Mouse (Mus musculus): ENCODE results near the gene Sorl1. TPM values are rescaled to one million over a fixed set of nuclear protein-coding genes. Genes with fewer than 3 reads are reported as not detected.

Sorl1 gene
- total and polyA plus RNA-seq, 3 experiments = 2.5 to 12.3 (median 6.3) TPM

- in situ Hi-C loops (cut with MboI; ENCODE audit: low pct_ligation_motif_present, low pct_unique_long_range_greater_than_20kb, low sequenced_read_pairs) = no loop called here
- Histone ChIP-seq H3K9ac (ENCODE audit: insufficient read depth, low read depth) (no peak overlapping the region), H3K4me3 (replicated peaks in 1 of 3; ENCODE audit: low read depth in 2 of 3, low read length in 2 of 3, poor library complexity in 1 of 3) (no peak overlapping the region), H3K36me3 (replicated peaks in 1 of 2; ENCODE audit: control insufficient read depth in 1 of 2, insufficient read depth in 1 of 2, low read length in 1 of 2) (peaks cover 0 to 40% of the 10 kb centered on the region in 2 experiments), H3K9me3 (replicated peaks; ENCODE audit: low read length) (no peaks in the 10 kb centered on the region), H3K79me2 (replicated peaks; ENCODE audit: control insufficient read depth, extremely low read depth, insufficient read depth, poor library complexity, severe bottlenecking) (no peaks in the 10 kb centered on the region), H3K4me1 (ENCODE audit: control insufficient read depth in 1 of 2, insufficient read depth in 2 of 2) (peaks cover 0 to 39% of the 10 kb centered on the region in 2 experiments; a peak in 2 of 4 replicates), H3K27ac (ENCODE audit: insufficient read depth, low read depth) (no peak overlapping the region), H3K27me3 (replicated peaks) (no peaks in the 10 kb centered on the region), H3K4me2 (ENCODE audit: insufficient read depth, low read depth, poor library complexity, severe bottlenecking) (no peak overlapping the region)
- no peak for TF ChIP-seq NELFE (IDR thresholded peaks at IDR 0.05; ENCODE audit: low read depth, low read length)
- no peak for TF ChIP-seq BHLHE40 (IDR thresholded peaks at IDR 0.05; ENCODE audit: low read depth, low read length)
- no peak for TF ChIP-seq TBP (conservative IDR thresholded peaks at IDR 0.05; ENCODE audit: low read depth, low read length)
- no peak for TF ChIP-seq ZNF384 (IDR thresholded peaks at IDR 0.05; ENCODE audit: low read depth, low read length)
- no peak for TF ChIP-seq CTCF (conservative IDR thresholded peaks at IDR 0.05 in 1 of 2, IDR thresholded peaks at IDR 0.05 in 1 of 2; ENCODE audit: low read depth in 2 of 2, low read length in 2 of 2)
- no peak for TF ChIP-seq ELF1 (IDR thresholded peaks at IDR 0.05; ENCODE audit: low read depth, low read length)
- TF ChIP-seq KAT2A (IDR thresholded peaks at IDR 0.05; ENCODE audit: insufficient replicate concordance, low read length) = no peak
- TF ChIP-seq JUN (IDR thresholded peaks at IDR 0.05; ENCODE audit: insufficient read depth, low read depth, low read length) = no peak
- TF ChIP-seq CHD2 (IDR thresholded peaks at IDR 0.05; ENCODE audit: low read length) = no peak
- no peak for TF ChIP-seq MAZ (IDR thresholded peaks at IDR 0.05; ENCODE audit: low read depth, low read length)
- TF ChIP-seq GABPA (IDR thresholded peaks at IDR 0.05; ENCODE audit: insufficient replicate concordance, low read depth, low read length) = no peak
- no peak for TF ChIP-seq CHD1 (IDR thresholded peaks at IDR 0.05; ENCODE audit: low read depth, low read length)
- TF ChIP-seq ZKSCAN1 (IDR thresholded peaks at IDR 0.05; ENCODE audit: borderline replicate concordance, low read depth, low read length) = no peak
- TF ChIP-seq SIN3A (IDR thresholded peaks at IDR 0.05; ENCODE audit: low read length) = no peak
- TF ChIP-seq IRF4 (IDR thresholded peaks at IDR 0.05; ENCODE audit: low read depth, low read length) = no peak
- TF ChIP-seq USF2 (conservative IDR thresholded peaks at IDR 0.05; ENCODE audit: low read depth, low read length) = no peak
- DNase-seq (ENCODE audit: extremely low read depth) = no peak
- dilution Hi-C loops (cut with MboI; ENCODE audit: extremely low pct_ligation_motif_present, extremely low pct_unique_long_range_greater_than_20kb, low sequenced_read_pairs) = no loop called here
Observed at GRCm38 (mm10) chr9:42102013-42102412, 22.1 kb downstream of the Sorl1 start.

GRCm38 (mm10) chr9:42101266-42101665, 22.8 kb downstream of the Sorl1 start:
- peaks cover 0 to 39% of the 10 kb centered on the region in 2 experiments; a peak in 2 of 4 replicates for H3K4me1 ChIP-seq (ENCODE audit: control insufficient read depth in 1 of 2, insufficient read depth in 2 of 2)
- no peaks in the 10 kb centered on the region for H3K9me3 ChIP-seq (replicated peaks; ENCODE audit: low read length)
- in situ Hi-C loops (cut with MboI; ENCODE audit: low pct_ligation_motif_present, low pct_unique_long_range_greater_than_20kb, low sequenced_read_pairs) = no loop called here
- no peak overlapping the region for H3K27ac ChIP-seq (ENCODE audit: insufficient read depth, low read depth)
- H3K4me3 ChIP-seq (replicated peaks in 1 of 3; ENCODE audit: low read depth in 2 of 3, low read length in 2 of 3, poor library complexity in 1 of 3) = no peak overlapping the region
- H3K27me3 ChIP-seq (replicated peaks) = no peaks in the 10 kb centered on the region
- H3K36me3 ChIP-seq (replicated peaks in 1 of 2; ENCODE audit: control insufficient read depth in 1 of 2, insufficient read depth in 1 of 2, low read length in 1 of 2) = peaks cover 0 to 42% of the 10 kb centered on the region in 2 experiments
- dilution Hi-C loops (cut with MboI; ENCODE audit: extremely low pct_ligation_motif_present, extremely low pct_unique_long_range_greater_than_20kb, low sequenced_read_pairs) = no loop called here
- no peak for DNase-seq (ENCODE audit: extremely low read depth)
- TF ChIP-seq MAFK (IDR thresholded peaks at IDR 0.05; ENCODE audit: insufficient replicate concordance, low read length) (no peak), POLR2A (IDR thresholded peaks at IDR 0.05; ENCODE audit: low read depth, low read length) (no peak), JUN (IDR thresholded peaks at IDR 0.05; ENCODE audit: insufficient read depth, low read depth, low read length) (no peak), UBTF (IDR thresholded peaks at IDR 0.05; ENCODE audit: low read depth, low read length) (no peak), JUND (conservative IDR thresholded peaks at IDR 0.05; ENCODE audit: low read depth, low read length) (no peak), ZNF384 (IDR thresholded peaks at IDR 0.05; ENCODE audit: low read depth, low read length) (no peak), USF1 (IDR thresholded peaks at IDR 0.05; ENCODE audit: low read depth, low read length) (no peak), EP300 (IDR thresholded peaks at IDR 0.05; ENCODE audit: low read length) (no peak), ZC3H11A (IDR thresholded peaks at IDR 0.05; ENCODE audit: low read depth, low read length) (no peak), CHD1 (IDR thresholded peaks at IDR 0.05; ENCODE audit: low read depth, low read length) (no peak), TBP (conservative IDR thresholded peaks at IDR 0.05; ENCODE audit: low read depth, low read length) (no peak), CHD2 (IDR thresholded peaks at IDR 0.05; ENCODE audit: low read length) (no peak), RCOR1 (conservative IDR thresholded peaks at IDR 0.05; ENCODE audit: low read depth, low read length) (no peak), ELF1 (IDR thresholded peaks at IDR 0.05; ENCODE audit: low read depth, low read length) (no peak)
- H3K79me2 ChIP-seq (replicated peaks; ENCODE audit: control insufficient read depth, extremely low read depth, insufficient read depth, poor library complexity, severe bottlenecking) = no peaks in the 10 kb centered on the region
- H3K9ac ChIP-seq (ENCODE audit: insufficient read depth, low read depth) = no peak overlapping the region
- H3K4me2 ChIP-seq (ENCODE audit: insufficient read depth, low read depth, poor library complexity, severe bottlenecking) = no peak overlapping the region

Measured in CH12.LX (cell line).